Mouse (Mus musculus): Measurements from ENCODE around the gene Bet1l. TPM values are rescaled to one million over a fixed set of nuclear protein-coding genes. Genes with fewer than 3 reads are reported as not detected.
A peak's percentile ranks its signal among the peaks of the same experiment; 100 is the strongest.

Gene Bet1l
- polyA plus RNA-seq, 2 experiments: 11.6 to 20.6 TPM

DNA sequence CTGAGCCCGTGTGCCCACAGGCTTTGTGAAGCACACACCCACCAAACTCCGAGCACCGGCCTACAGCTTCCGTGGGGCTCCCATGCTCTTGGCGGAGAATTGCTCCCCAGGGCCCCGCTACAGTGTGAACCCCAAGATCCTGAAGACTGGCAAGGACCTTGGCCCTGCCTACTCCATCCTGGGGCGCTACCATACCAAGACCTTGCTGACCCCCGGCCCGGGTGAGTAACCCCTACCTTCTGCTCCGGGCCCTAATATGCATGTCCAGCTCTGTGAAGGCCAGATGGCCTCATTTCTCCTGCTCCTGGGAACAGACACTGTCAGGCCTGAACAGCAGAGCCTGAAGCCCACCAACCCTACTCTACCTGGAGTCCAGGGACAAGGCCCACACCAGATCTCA, 8.8 kb downstream of the Bet1l start:
- no peak overlapping the region for H3K27ac ChIP-seq
- no peak for ATAC-seq (ENCODE audit: insufficient read depth)

DNA sequence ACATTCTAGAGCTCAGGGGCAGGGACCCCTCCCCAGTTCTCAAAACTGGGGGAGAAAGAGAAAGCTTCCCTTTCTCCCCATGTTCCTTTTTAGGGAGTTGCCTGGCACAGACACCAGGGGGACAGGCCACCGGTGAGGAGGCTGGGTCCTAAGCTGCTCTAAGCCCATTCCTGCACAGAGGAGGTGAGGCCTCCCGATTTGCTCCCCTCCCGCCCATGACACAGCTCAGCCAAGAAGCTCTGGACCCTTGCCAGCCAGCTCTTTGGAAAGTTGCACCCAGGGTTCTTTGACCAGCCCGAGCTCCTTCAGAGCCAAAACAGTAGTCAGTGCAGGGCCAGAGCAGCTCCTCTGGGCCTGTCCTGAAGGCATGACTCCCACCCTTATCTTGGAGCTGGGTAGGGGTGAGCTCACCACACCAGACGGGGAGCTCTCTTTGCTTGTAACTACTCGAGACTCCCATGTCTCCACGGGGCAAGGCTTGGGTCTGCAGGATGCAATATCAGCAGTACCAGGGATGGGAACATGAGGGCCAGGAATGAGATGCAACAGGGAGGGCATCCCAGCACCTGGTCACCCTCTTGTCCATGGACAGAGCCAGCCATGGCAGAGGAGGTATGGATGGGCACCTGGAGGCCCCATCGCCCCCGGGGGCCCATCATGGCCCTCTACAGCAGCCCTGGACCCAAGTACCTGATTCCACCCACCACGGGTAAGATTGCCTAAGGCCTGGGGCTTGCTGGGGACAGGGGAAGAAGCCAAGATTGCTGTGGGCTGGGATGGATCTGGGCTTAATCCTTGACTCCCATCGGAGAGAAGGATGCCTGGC, 9.4 kb downstream of the Bet1l start, which contains the start of gene Odf3:
Gene Odf3 (plus strand): TSS at position 51 of the 826 bp plus-strand sequence.
- H3K36me3 ChIP-seq (replicated peaks; ENCODE audit: control insufficient read depth, insufficient read depth, low read depth): peaks cover 9% of the 10 kb centered on the region; the same call in 1 of the 2 replicates
- WGBS (ENCODE audit: insufficient replicate concordance): 51% methylated on average over 11 of the region's 11 CpGs
- no peaks in the 10 kb centered on the region for H3K27me3 ChIP-seq (ENCODE audit: control insufficient read depth, insufficient read depth, low read length)
- ATAC-seq (ENCODE audit: insufficient read depth) (no peak), DNase-seq (ENCODE audit: low read depth in 3 of 3, low spot score in 3 of 3) (no peak)
- no peaks in the 10 kb centered on the region for H3K9me3 ChIP-seq (ENCODE audit: control insufficient read depth, low read length)
- no peak within 1 kb of the TSS for H3K4me3 ChIP-seq (ENCODE audit: insufficient read depth in 1 of 2, low read depth in 2 of 2, low read length in 2 of 2)
- H3K9ac ChIP-seq (replicated peaks): no peak within 1 kb of the TSS
- no peak within 1 kb of the TSS for H3K27ac ChIP-seq
- TF ChIP-seq CTCF (IDR thresholded peaks at IDR 0.05; ENCODE audit: low read depth) (no peak), EP300 (IDR thresholded peaks at IDR 0.05; ENCODE audit: low read depth) (no peak)
- H3K4me1 ChIP-seq (replicated peaks; ENCODE audit: control insufficient read depth in 2 of 2, insufficient read depth in 2 of 2, low read length in 1 of 2): no peaks in the 10 kb centered on the region
- no peak within 1 kb of the TSS for H3K4me2 ChIP-seq (ENCODE audit: low read depth)

More for the DNA sequence above, 8.8 kb downstream of the Bet1l start:
- H3K36me3 ChIP-seq (replicated peaks; ENCODE audit: control insufficient read depth, insufficient read depth, low read depth): peaks cover 13% of the 10 kb centered on the region
- 78% methylated on average over 10 of the region's 10 CpGs for WGBS (ENCODE audit: insufficient replicate concordance)
- H3K9ac ChIP-seq (replicated peaks): no peak overlapping the region
- no peak for DNase-seq (ENCODE audit: low read depth in 3 of 3, low spot score in 3 of 3)
- H3K4me1 ChIP-seq (replicated peaks; ENCODE audit: control insufficient read depth in 2 of 2, insufficient read depth in 2 of 2, low read length in 1 of 2): no peaks in the 10 kb centered on the region
- H3K4me2 ChIP-seq (ENCODE audit: low read depth): no peak overlapping the region
- H3K4me3 ChIP-seq (ENCODE audit: insufficient read depth in 1 of 2, low read depth in 2 of 2, low read length in 2 of 2): no peak overlapping the region
- TF ChIP-seq CTCF (IDR thresholded peaks at IDR 0.05; ENCODE audit: low read depth) (no peak), EP300 (IDR thresholded peaks at IDR 0.05; ENCODE audit: low read depth) (no peak)
- H3K27me3 ChIP-seq (ENCODE audit: control insufficient read depth, insufficient read depth, low read length): no peaks in the 10 kb centered on the region
- no peaks in the 10 kb centered on the region for H3K9me3 ChIP-seq (ENCODE audit: control insufficient read depth, low read length)

DNA sequence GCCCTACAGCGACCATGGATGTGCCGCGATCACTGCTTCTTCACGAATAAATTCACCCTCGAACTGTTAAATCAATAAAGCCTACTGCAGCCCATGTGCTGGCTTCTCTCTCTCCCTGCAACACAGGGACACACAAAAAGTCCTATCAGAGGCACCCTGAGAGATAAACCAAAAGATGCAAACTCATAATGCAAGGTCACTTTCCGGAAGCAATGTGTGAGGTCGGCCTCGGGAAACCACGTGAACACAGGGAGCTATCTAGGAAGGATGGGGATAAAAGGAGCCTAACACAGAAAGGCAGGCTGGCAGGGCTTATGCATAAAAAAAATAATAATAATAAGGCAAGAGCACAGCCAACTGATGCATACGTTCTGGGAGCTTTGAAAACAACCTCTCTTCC, 10.7 kb downstream of the Bet1l start:
- no peaks in the 10 kb centered on the region for H3K27me3 ChIP-seq (ENCODE audit: control insufficient read depth, insufficient read depth, low read length)
- DNase-seq (ENCODE audit: low read depth in 3 of 3, low spot score in 3 of 3) (no peak), ATAC-seq (ENCODE audit: insufficient read depth) (no peak)
- no peaks in the 10 kb centered on the region for H3K36me3 ChIP-seq (replicated peaks; ENCODE audit: control insufficient read depth, insufficient read depth, low read depth)
- no peaks in the 10 kb centered on the region for H3K4me1 ChIP-seq (replicated peaks; ENCODE audit: control insufficient read depth in 2 of 2, insufficient read depth in 2 of 2, low read length in 1 of 2)
- TF ChIP-seq CTCF (IDR thresholded peaks at IDR 0.05; ENCODE audit: low read depth): no peak
- TF ChIP-seq EP300 (IDR thresholded peaks at IDR 0.05; ENCODE audit: low read depth): no peak
- H3K27ac ChIP-seq: no peak overlapping the region
- H3K9me3 ChIP-seq (ENCODE audit: control insufficient read depth, low read length): no peaks in the 10 kb centered on the region
- H3K4me3 ChIP-seq (ENCODE audit: insufficient read depth in 1 of 2, low read depth in 2 of 2, low read length in 2 of 2): no peak overlapping the region
- H3K9ac ChIP-seq (replicated peaks): no peak overlapping the region
- WGBS (ENCODE audit: insufficient replicate concordance): 65% methylated on average over 10 of the region's 10 CpGs
- no peak overlapping the region for H3K4me2 ChIP-seq (ENCODE audit: low read depth)

DNA sequence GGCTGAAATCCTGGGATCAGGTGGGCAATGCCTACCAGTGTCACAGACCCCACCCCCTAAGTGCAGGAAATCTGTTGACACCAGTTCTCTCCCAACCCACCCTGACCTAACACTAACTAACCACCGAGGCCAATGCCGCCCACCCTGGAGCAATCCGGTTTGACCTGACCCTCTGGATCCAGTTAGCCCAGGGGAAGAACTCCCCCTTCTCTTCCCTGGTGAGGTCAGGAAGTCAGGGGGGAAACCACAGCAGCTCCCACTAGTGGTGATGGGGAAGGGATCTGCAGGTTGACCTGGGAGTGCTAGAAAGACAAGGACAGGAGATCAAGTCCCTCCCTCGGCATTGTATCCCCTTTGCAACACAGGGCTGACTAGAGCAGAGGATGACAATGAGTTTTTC, 11.7 kb downstream of the Bet1l start:
- Histone ChIP-seq H3K27ac (no peak overlapping the region), H3K4me2 (ENCODE audit: low read depth) (no peak overlapping the region), H3K4me3 (ENCODE audit: insufficient read depth in 1 of 2, low read depth in 2 of 2, low read length in 2 of 2) (no peak overlapping the region), H3K9ac (replicated peaks) (no peak overlapping the region), H3K9me3 (ENCODE audit: control insufficient read depth, low read length) (no peaks in the 10 kb centered on the region), H3K4me1 (replicated peaks; ENCODE audit: control insufficient read depth in 2 of 2, insufficient read depth in 2 of 2, low read length in 1 of 2) (no peaks in the 10 kb centered on the region), H3K36me3 (replicated peaks; ENCODE audit: control insufficient read depth, insufficient read depth, low read depth) (no peaks in the 10 kb centered on the region), H3K27me3 (ENCODE audit: control insufficient read depth, insufficient read depth, low read length) (no peaks in the 10 kb centered on the region; the same call in 1 of the 2 replicates)
- WGBS (ENCODE audit: insufficient replicate concordance): 60% methylated on average over 4 of the region's 4 CpGs
- no peak for ATAC-seq (ENCODE audit: insufficient read depth)
- TF ChIP-seq CTCF (IDR thresholded peaks at IDR 0.05; ENCODE audit: low read depth): no peak
- no peak for TF ChIP-seq EP300 (IDR thresholded peaks at IDR 0.05; ENCODE audit: low read depth)
- DNase-seq (ENCODE audit: low read depth in 3 of 3, low spot score in 3 of 3): no peak

DNA sequence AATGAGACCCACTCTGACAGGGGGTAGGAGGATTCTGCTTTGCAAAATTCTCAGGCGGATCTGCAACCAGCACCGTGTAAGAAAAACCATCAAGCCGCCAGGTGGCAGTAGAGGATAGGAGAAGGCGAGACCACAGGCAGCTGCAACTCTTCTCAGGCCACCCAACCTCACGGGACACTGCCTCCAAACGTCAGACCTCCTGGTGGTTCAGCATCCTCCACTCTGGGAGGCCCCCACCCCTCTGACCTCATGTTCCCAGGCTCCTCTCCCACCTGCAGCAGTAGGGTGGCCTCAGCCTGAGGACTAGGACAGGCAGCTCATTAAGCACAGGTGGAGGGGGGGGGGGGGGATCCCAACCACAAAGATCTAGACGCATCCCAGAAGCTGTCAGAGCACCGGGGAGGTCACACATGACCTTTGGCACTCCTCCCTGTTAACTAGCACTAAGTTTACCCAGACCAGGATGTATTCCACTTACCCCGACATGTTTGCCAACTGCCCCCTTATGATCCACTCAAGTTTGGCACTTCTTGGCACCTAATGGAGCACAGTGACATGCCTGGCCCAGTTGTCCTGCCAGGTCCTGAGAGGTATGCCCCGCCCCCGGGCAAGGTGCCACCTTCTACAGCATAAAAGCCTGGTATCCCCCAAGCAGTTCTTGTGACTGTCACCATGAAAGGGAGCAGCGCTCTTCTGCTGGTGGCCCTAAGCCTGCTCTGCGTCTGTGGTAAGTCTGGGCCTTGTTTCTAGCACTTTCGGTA, 12.3 kb downstream of the Bet1l start, which contains the start of gene Scgb1c1:
Gene Scgb1c1 (plus strand): TSS at position 643 of the 761 bp plus-strand sequence.
- H3K36me3 ChIP-seq (replicated peaks; ENCODE audit: control insufficient read depth, insufficient read depth, low read depth): no peaks in the 10 kb centered on the region
- ATAC-seq (ENCODE audit: insufficient read depth) (peak; percentile 62), DNase-seq (ENCODE audit: low read depth in 3 of 3, low spot score in 3 of 3) (peak; percentile 59 to 72 (median 61))
- H3K9ac ChIP-seq (replicated peaks): no peak within 1 kb of the TSS
- H3K9me3 ChIP-seq (ENCODE audit: control insufficient read depth, low read length): no peaks in the 10 kb centered on the region
- TF ChIP-seq CTCF (IDR thresholded peaks at IDR 0.05; ENCODE audit: low read depth) (peak; percentile 93), EP300 (IDR thresholded peaks at IDR 0.05; ENCODE audit: low read depth) (no peak)
- no peak within 1 kb of the TSS for H3K27ac ChIP-seq
- H3K4me1 ChIP-seq (replicated peaks; ENCODE audit: control insufficient read depth in 2 of 2, insufficient read depth in 2 of 2, low read length in 1 of 2): no peaks in the 10 kb centered on the region
- H3K27me3 ChIP-seq (ENCODE audit: control insufficient read depth, insufficient read depth, low read length): no peaks in the 10 kb centered on the region; the same call in 1 of the 2 replicates
- no peak within 1 kb of the TSS for H3K4me2 ChIP-seq (ENCODE audit: low read depth)
- no peak within 1 kb of the TSS for H3K4me3 ChIP-seq (ENCODE audit: insufficient read depth in 1 of 2, low read depth in 2 of 2, low read length in 2 of 2)
- WGBS (ENCODE audit: insufficient replicate concordance): 27% methylated on average over 14 of the region's 14 CpGs
